In the genomic region with DNA sequence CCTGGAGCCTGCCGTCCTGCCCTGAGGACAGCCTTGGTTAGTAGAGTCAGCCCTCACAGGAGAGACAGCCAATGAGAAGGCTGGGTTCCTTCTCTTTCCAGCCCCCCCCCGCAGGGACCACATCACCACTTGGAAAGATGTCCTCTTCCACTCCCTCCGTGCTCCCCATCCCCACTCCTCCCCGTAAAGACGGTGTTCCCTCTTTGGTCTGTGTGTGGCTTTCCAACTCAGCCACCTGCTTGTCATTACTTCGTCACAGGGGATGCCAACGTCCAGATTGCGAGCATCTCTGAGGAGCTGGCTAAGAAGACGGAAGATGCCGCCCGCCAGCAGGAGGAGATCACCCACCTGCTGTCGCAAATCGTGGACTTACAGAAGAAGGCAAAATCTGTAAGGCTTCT, we compare ENCODE assay signal across 15 mouse cellular contexts. TPM values are rescaled to one million over a fixed set of nuclear protein-coding genes. Genes with fewer than 3 reads are reported as not detected.
DNase-seq lines count a peak whose midpoint lies in the region; ATAC-seq and TF ChIP-seq lines count a peak whose summit lies in the region.
"Had no signal": no experiment of that assay in that cellular context is flagged by ENCODE, and none has a peak within 500 bp of the region (broad histone marks: within the 10 kb centered on the region; RNA-seq: fewer than 3 reads in every experiment).

No protein-coding gene starts in this region.

- H3K4me2 ChIP-seq in kidney, embryonic 15.5 days: no peak overlapping the region
- H3K4me2 ChIP-seq: embryonic facial prominence, embryonic 15.5 days; hindbrain, embryonic 15.5 days; limb, embryonic 12.5 days had no signal

- no peak for TF ChIP-seq CTCF in cerebellum, adult 2 months (IDR thresholded peaks at IDR 0.05; ENCODE audit: borderline replicate concordance, insufficient read depth, low read depth, low read length)
- TF ChIP-seq CTCF in kidney, adult 2 months (conservative IDR thresholded peaks at IDR 0.05; ENCODE audit: insufficient read depth, insufficient read length, low read depth, low read length): no peak

- no peak for DNase-seq in frontal cortex, postnatal 10 days (ENCODE audit: low spot score in 2 of 2)
- DNase-seq in cerebellum, adult 2 months: peak; percentile 61 to 64
- peak; percentile 65 to 67 for DNase-seq in layer of hippocampus, adult 18-20 months (ENCODE audit: low spot score in 2 of 2)
- DNase-seq in right cerebral cortex, adult 18-20 months: peak; percentile 69
- no peak for DNase-seq in kidney, adult 2 months
- DNase-seq: gastrocnemius, postnatal 25 days; lung, adult 2 months; thymus, postnatal 36 days had no signal

- H3K36me3 ChIP-seq in kidney, embryonic 15.5 days: peaks cover 79% of the 10 kb centered on the region
- H3K36me3 ChIP-seq in kidney, adult 2 months (ENCODE audit: control insufficient read depth, insufficient read depth, low read length): peaks cover 5% of the 10 kb centered on the region

- peaks cover 49% of the 10 kb centered on the region for H3K4me1 ChIP-seq in cerebellum, adult 2 months (ENCODE audit: control insufficient read depth, insufficient read depth, low read length)
- H3K4me1 ChIP-seq in kidney, embryonic 15.5 days: no peaks in the 10 kb centered on the region; the same call in 1 of the 2 replicates
- H3K4me1 ChIP-seq in kidney, adult 2 months (ENCODE audit: control insufficient read depth, insufficient read depth, low read length): no peaks in the 10 kb centered on the region
- H3K4me1 ChIP-seq: embryonic facial prominence, embryonic 15.5 days; hindbrain, embryonic 15.5 days; limb, embryonic 12.5 days had no signal

- no peak for TF ChIP-seq POLR2A in cerebellum, adult 2 months (IDR thresholded peaks at IDR 0.05; ENCODE audit: borderline replicate concordance, insufficient read depth, low read length)
- TF ChIP-seq POLR2A in kidney, adult 2 months (IDR thresholded peaks at IDR 0.05; ENCODE audit: low read depth, low read length): no peak

- ATAC-seq in frontal cortex, adult (ENCODE audit: low TSS enrichment): peak; percentile 50; the same call in 1 of the 2 replicates
- ATAC-seq in kidney, embryonic 15.5 days (replicated peaks; ENCODE audit: low FRiP score): no peak
- no peak for ATAC-seq in inflammation-experienced regulatory T-cells, adult 6 months

- WGBS in cerebellum, adult 2 months: 13% methylated on average over 13 of the region's 13 CpGs
- WGBS in kidney, embryonic 15.5 days: 91% methylated on average over 13 of the region's 13 CpGs
- WGBS in kidney, adult 2 months: 88% methylated on average over 13 of the region's 13 CpGs

- no peaks in the 10 kb centered on the region for H3K9me3 ChIP-seq in kidney, embryonic 15.5 days (replicated peaks)
- H3K9me3 ChIP-seq: embryonic facial prominence, embryonic 15.5 days; hindbrain, embryonic 15.5 days; limb, embryonic 12.5 days had no signal

- H3K27ac ChIP-seq in cerebellum, adult 2 months (ENCODE audit: insufficient read depth, low read length): no peak overlapping the region; the same call in 1 of the 2 replicates
- no peak overlapping the region for H3K27ac ChIP-seq in kidney, embryonic 15.5 days
- no peak overlapping the region for H3K27ac ChIP-seq in kidney, adult 2 months (ENCODE audit: insufficient read depth, low read depth, low read length)
- H3K27ac ChIP-seq: embryonic facial prominence, embryonic 15.5 days; hindbrain, embryonic 15.5 days; kidney, postnatal 0 days; limb, embryonic 12.5 days had no signal

- no peak overlapping the region for H3K9ac ChIP-seq in kidney, embryonic 15.5 days
- H3K9ac ChIP-seq: embryonic facial prominence, embryonic 15.5 days; hindbrain, embryonic 15.5 days; limb, embryonic 12.5 days had no signal

- no peak overlapping the region for H3K4me3 ChIP-seq in cerebellum, adult 2 months (replicated peaks; ENCODE audit: insufficient read depth, low read depth, low read length)
- no peak overlapping the region for H3K4me3 ChIP-seq in kidney, embryonic 15.5 days (replicated peaks)
- H3K4me3 ChIP-seq in kidney, adult 2 months (ENCODE audit: insufficient read depth, low read depth, low read length): no peak overlapping the region
- H3K4me3 ChIP-seq: embryonic facial prominence, embryonic 15.5 days; hindbrain, embryonic 15.5 days; limb, embryonic 12.5 days had no signal

- no peaks in the 10 kb centered on the region for H3K27me3 ChIP-seq in cerebellum, adult 2 months (ENCODE audit: control insufficient read depth, insufficient read depth, low read length)
- H3K27me3 ChIP-seq in kidney, embryonic 15.5 days: no peaks in the 10 kb centered on the region
- H3K27me3 ChIP-seq in kidney, adult 2 months (replicated peaks; ENCODE audit: control insufficient read depth, insufficient read depth, low read length): no peaks in the 10 kb centered on the region
- H3K27me3 ChIP-seq: embryonic facial prominence, embryonic 15.5 days; hindbrain, embryonic 15.5 days; limb, embryonic 12.5 days had no signal

RNA-seq across cellular contexts. Expression of gene Cck, which starts 49.1 kb away (rescaled TPM):
- polyA plus RNA-seq in cerebellum, adult 2 months (2012; rRNA removed): 162 and 188 TPM in 2 replicates
- 100 to 1,000 TPM; 654 to 660 TPM for total RNA-seq in layer of hippocampus, adult 18-20 months (2021)
- polyA plus RNA-seq in kidney, embryonic 15.5 days (2015; fragmentation: Nextera tagmentation; extraction: Ambion mirVana): 3.6 and 4.0 TPM in 2 replicates
- 82.6 and 87.7 TPM in 2 replicates for polyA plus RNA-seq in kidney, adult 2 months (2012; rRNA removed)
- not detected for polyA plus RNA-seq in inflammation-experienced regulatory T-cells, adult 6 months (2017; shearing (Covaris generic))

Comparison
In these comparisons a context has a peak if more than half of its experiments do, and no peak if none do; other contexts are left out.
1. RNA of gene Cck, which starts 49.1 kb away (polyA plus RNA-seq): 162 to 188 TPM in cerebellum, adult 2 months and 82.6 to 87.7 TPM in kidney, adult 2 months; 3.6 to 4.0 TPM in kidney, embryonic 15.5 days and not detected in inflammation-experienced regulatory T-cells, adult 6 months; every median in the first group is over 10 times any median in the second.
2. DNase-seq: peak in cerebellum, adult 2 months (2 of 2), layer of hippocampus, adult 18-20 months (2 of 2) and right cerebral cortex, adult 18-20 months (single experiment); none in frontal cortex, postnatal 10 days (0 of 2) and kidney, adult 2 months (single experiment).